Mouse (Mus musculus) heart, postnatal 0 days (tissue): ENCODE data around the gene Bcas3. TPM values are rescaled to one million over a fixed set of nuclear protein-coding genes. Genes with fewer than 3 reads are reported as not detected.

Experiments used
- ATAC-seq: fragments of 200-750 bp; cut with Nextera tagmentation; 2 replicates; pipeline ENCODE4 v1.8.0; 2017; ENCODE audit warnings: low read depth, moderate number of reproducible peaks, moderate library complexity; ENCODE audit not compliant: insufficient read depth
- DNase-seq: peaks from one replicate; pipeline ENCODE4 v3.0.0-alpha.2; 2016; ENCODE audit warnings: low spot score
- H3K27ac ChIP-seq: fragments of 300-500 bp; sonication (generic); 2 replicates; pipeline ENCODE4 v1.5.1; 2014; ENCODE audit warnings: low read depth, mild to moderate bottlenecking
- H3K27me3 ChIP-seq: fragments of 300-500 bp; sonication (generic); 2 replicates; pipeline ENCODE4 v1.6.1; 2014; ENCODE audit warnings: low read length, mixed read lengths; ENCODE audit not compliant: control insufficient read depth, insufficient read depth
- H3K36me3 ChIP-seq: fragments of 300-500 bp; sonication (generic); replicated peaks from 2 replicates; pipeline ENCODE4 v1.6.1; 2014; ENCODE audit warnings: low read length, mixed read lengths; ENCODE audit not compliant: control insufficient read depth, insufficient read depth
- H3K4me1 ChIP-seq: fragments of 300-500 bp; sonication (generic); 2 replicates; pipeline ENCODE4 v1.6.1; 2014; ENCODE audit warnings: antibody characterized with exemption; ENCODE audit not compliant: control insufficient read depth, insufficient read depth
- H3K4me2 ChIP-seq: fragments of 300-500 bp; sonication (generic); 2 replicates; pipeline ENCODE4 v1.6.1; 2014; ENCODE audit warnings: low read depth, mild to moderate bottlenecking, low read length, moderate library complexity
- H3K4me3 ChIP-seq: fragments of 300-500 bp; sonication (generic); 2 replicates; pipeline ENCODE4 v1.5.1; 2014; ENCODE audit warnings: low read depth, low read length
- H3K9ac ChIP-seq: fragments of 300-500 bp; sonication (generic); replicated peaks from 2 replicates; pipeline ENCODE4 v1.6.1; 2014; ENCODE audit warnings: low read depth, low read length, mixed read lengths
- H3K9me3 ChIP-seq: fragments of 300-500 bp; sonication (generic); replicated peaks from 2 replicates; pipeline ENCODE4 v1.6.1; 2016; ENCODE audit warnings: low read length; ENCODE audit not compliant: control insufficient read depth
- CTCF ChIP-seq: IDR thresholded peaks from 2 replicates; pipeline ENCODE4 v1.5.1; 2016; ENCODE audit warnings: antibody characterized with exemption, control low read depth, low read depth
- EP300 ChIP-seq: IDR thresholded peaks from 2 replicates; pipeline ENCODE4 v1.6.1; 2016; ENCODE audit warnings: antibody characterized with exemption, low read depth
- WGBS: fragments of 180-500 bp; shearing (Covaris S2); extraction: QIAGEN DNeasy Blood & Tissue Kit; methylation state at CpG from one replicate; pipeline ENCODE4 v1.1.7; 2014; 5-methylcytosine and 5-hydroxymethylcytosine counted together
- polyA plus RNA-seq: library from polyadenylated mRNA; unstranded; fragments of >200 nt; fragmentation: Nextera tagmentation; extraction: Ambion mirVana; gene quantifications from 2 replicates; pipeline ENCODE4 v1.2.1, GENCODE M21; 2015
- total RNA-seq: library from RNA; depleted of rRNA; stranded (reverse); fragments of >200 nt; gene quantifications from 2 replicates; pipeline ENCODE4 v1.2.3, GENCODE M21; 2014; ENCODE audit warnings: low replicate concordance

Gene Bcas3
- total and polyA plus RNA-seq, 2 experiments from 2014 or later: 18.5 to 37.4 TPM

- no peaks in the 10 kb centered on the region for H3K9me3 ChIP-seq
- H3K36me3 ChIP-seq: no peaks in the 10 kb centered on the region
- TF ChIP-seq EP300 (no peak), CTCF (no peak)
- no peaks in the 10 kb centered on the region for H3K27me3 ChIP-seq
- no peak overlapping the region for H3K9ac ChIP-seq
- H3K27ac ChIP-seq: no peak overlapping the region
- no peaks in the 10 kb centered on the region for H3K4me1 ChIP-seq
- WGBS: 78% methylated on average over 5 of the region's 5 CpGs
- no peak for ATAC-seq
- no peak overlapping the region for H3K4me2 ChIP-seq
- no peak for DNase-seq
- H3K4me3 ChIP-seq: no peak overlapping the region
These were observed 192.6 kb downstream of the Bcas3 start for GRCm38 (mm10) chr11:85545602-85546001.

- Histone ChIP-seq H3K4me1 (no peaks in the 10 kb centered on the region), H3K36me3 (no peaks in the 10 kb centered on the region), H3K27ac (no peak overlapping the region), H3K9ac (no peak overlapping the region), H3K4me2 (no peak overlapping the region), H3K27me3 (no peaks in the 10 kb centered on the region), H3K4me3 (no peak overlapping the region), H3K9me3 (no peaks in the 10 kb centered on the region)
- WGBS: 27% methylated on average over 6 of the region's 6 CpGs
- ATAC-seq: no peak
- DNase-seq: peak; percentile 21
- peak; percentile 25; the same call in 1 of the 2 replicates for TF ChIP-seq CTCF
- no peak for TF ChIP-seq EP300
These were observed 195.0 kb downstream of the Bcas3 start for GRCm38 (mm10) chr11:85547966-85548365.

GRCm38 (mm10) chr11:85549651-85550050 lies 196.7 kb downstream of the Bcas3 start:
- Histone ChIP-seq H3K4me1 (no peaks in the 10 kb centered on the region), H3K36me3 (no peaks in the 10 kb centered on the region), H3K9me3 (no peaks in the 10 kb centered on the region), H3K4me3 (no peak overlapping the region), H3K27ac (no peak overlapping the region), H3K9ac (no peak overlapping the region), H3K27me3 (no peaks in the 10 kb centered on the region), H3K4me2 (no peak overlapping the region)
- DNase-seq (no peak), ATAC-seq (no peak)
- TF ChIP-seq CTCF: no peak
- TF ChIP-seq EP300: no peak
- WGBS: 80% methylated on average over 3 of the region's 3 CpGs

GRCm38 (mm10) chr11:85555066-85555465 lies 202.1 kb downstream of the Bcas3 start:
- DNase-seq (no peak), ATAC-seq (no peak)
- Histone ChIP-seq H3K36me3 (peaks cover 7% of the 10 kb centered on the region; the same call in 1 of the 2 replicates), H3K27ac (no peak overlapping the region), H3K9ac (no peak overlapping the region), H3K4me1 (no peaks in the 10 kb centered on the region), H3K4me2 (no peak overlapping the region), H3K4me3 (no peak overlapping the region), H3K27me3 (no peaks in the 10 kb centered on the region), H3K9me3 (no peaks in the 10 kb centered on the region)
- TF ChIP-seq CTCF (no peak), EP300 (no peak)
- WGBS: 34% methylated on average over 1 of the region's 1 CpGs

- DNase-seq (no peak), ATAC-seq (no peak)
- Histone ChIP-seq H3K9me3 (no peaks in the 10 kb centered on the region), H3K4me1 (no peaks in the 10 kb centered on the region), H3K4me3 (no peak overlapping the region), H3K36me3 (peaks cover 7% of the 10 kb centered on the region), H3K9ac (no peak overlapping the region), H3K27me3 (no peaks in the 10 kb centered on the region), H3K27ac (no peak overlapping the region), H3K4me2 (no peak overlapping the region)
- 67% methylated on average over 2 of the region's 2 CpGs for WGBS
- TF ChIP-seq CTCF (no peak), EP300 (no peak)
These were observed 202.8 kb downstream of the Bcas3 start for GRCm38 (mm10) chr11:85555721-85556120.

- no peak overlapping the region for H3K4me3 ChIP-seq
- DNase-seq (no peak), ATAC-seq (no peak)
- no peaks in the 10 kb centered on the region for H3K4me1 ChIP-seq
- no peak overlapping the region for H3K27ac ChIP-seq
- TF ChIP-seq CTCF: no peak
- TF ChIP-seq EP300: no peak
- H3K9me3 ChIP-seq: no peaks in the 10 kb centered on the region
- no peak overlapping the region for H3K4me2 ChIP-seq
- peaks cover 4% of the 10 kb centered on the region; the same call in 1 of the 2 replicates for H3K36me3 ChIP-seq
- H3K9ac ChIP-seq: no peak overlapping the region
- no peaks in the 10 kb centered on the region for H3K27me3 ChIP-seq
- WGBS: 53% methylated on average over 2 of the region's 2 CpGs
These were observed 212.1 kb downstream of the Bcas3 start for GRCm38 (mm10) chr11:85565068-85565467.
